In the genomic region with DNA sequence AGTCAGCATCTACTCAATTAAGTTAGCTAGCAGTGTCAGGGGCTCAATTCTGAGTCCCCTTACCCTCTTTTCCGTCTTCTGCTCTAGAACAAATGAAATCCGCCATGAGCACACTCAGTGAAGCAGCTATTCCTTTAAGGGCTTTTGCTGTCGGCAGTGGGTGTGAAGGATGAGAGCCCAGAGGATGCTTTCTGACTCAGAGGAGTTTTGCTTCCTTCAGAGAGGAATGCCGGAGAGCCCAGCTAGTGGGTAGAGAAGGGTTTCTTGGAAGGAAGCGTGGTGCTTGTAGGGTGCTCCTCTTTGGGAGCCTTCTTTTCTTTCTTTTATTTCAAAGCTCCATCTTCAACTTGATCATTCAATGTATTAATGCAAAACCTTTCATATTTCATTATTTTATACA, we compare ENCODE assay signal across 13 mouse cellular contexts. TPM values are rescaled to one million over a fixed set of nuclear protein-coding genes. Genes with fewer than 3 reads are reported as not detected.
"Had no signal": no experiment of that assay in that cellular context is flagged by ENCODE, and none has a peak within 500 bp of the region (broad histone marks: within the 10 kb centered on the region; RNA-seq: fewer than 3 reads in every experiment).

No protein-coding gene starts in this region.

- DNase-seq: retina, postnatal 1 day; right cerebral cortex, adult 18-20 months; right cerebral cortex, postnatal 14 days; right cerebral cortex, postnatal 25 days; right cerebral cortex, postnatal 4 days; spleen, adult 18-20 months; thymus, adult 18-20 months; thymus, adult 2 months; thymus, postnatal 14 days; thymus, postnatal 25 days; thymus, postnatal 36 days; thymus, postnatal 4 days had no signal

RNA-seq across cellular contexts. Expression of a gene that starts 10.1 kb away (rescaled TPM):
- total RNA-seq: neutrophil, adult 5-6 weeks had no signal
